Mouse (Mus musculus): Measurements from ENCODE around the gene Tspan31. TPM values are rescaled to one million over a fixed set of nuclear protein-coding genes. Genes with fewer than 3 reads are reported as not detected.

The Tspan31 gene
- polyA plus RNA-seq, 1 experiment from 2014 or later, result 96.5 TPM

GRCm38 (mm10) chr10:127036273-127036672 is 33.8 kb downstream of the Tspan31 start:
- no peak overlapping the region for H3K9ac ChIP-seq (ENCODE audit: low read length)
- no peak overlapping the region for H3K4me2 ChIP-seq (ENCODE audit: low read depth)

GRCm38 (mm10) chr10:127033301-127033741 is 36.7 kb downstream of the Tspan31 start:
- no peak overlapping the region for H3K4me2 ChIP-seq (ENCODE audit: low read depth)
- no peak overlapping the region for H3K4me3 ChIP-seq (ENCODE audit: low read depth, low read length)
- 0 out of 2 replicates have a peak, but pooled peaks cover 2% of the 10 kb centered on the region for H3K36me3 ChIP-seq (ENCODE audit: control insufficient read depth, insufficient read depth, low read length)
- H3K27ac ChIP-seq (ENCODE audit: low read depth, low read length), result no peak overlapping the region
- H3K4me1 ChIP-seq (ENCODE audit: control insufficient read depth, insufficient read depth, low read length), result 0 out of 2 replicates have a peak, but pooled peaks cover 4% of the 10 kb centered on the region
- DNase-seq (ENCODE audit: low spot score) (no peak), ATAC-seq (ENCODE audit: insufficient read depth, low FRiP score, low TSS enrichment) (no peak)
- WGBS, result 90% methylated on average over 7 of the region's 8 CpGs
- H3K9ac ChIP-seq (ENCODE audit: low read length), result no peak overlapping the region
- no peaks in the 10 kb centered on the region for H3K9me3 ChIP-seq (ENCODE audit: control insufficient read depth, low read length)
- no peaks in the 10 kb centered on the region for H3K27me3 ChIP-seq (ENCODE audit: control insufficient read depth, insufficient read depth, low read length)

More at GRCm38 (mm10) chr10:127036273-127036672, 33.8 kb downstream of the Tspan31 start:
- no peaks in the 10 kb centered on the region for H3K36me3 ChIP-seq (ENCODE audit: control insufficient read depth, insufficient read depth, low read length)
- DNase-seq (ENCODE audit: low spot score), result no peak
- no peak overlapping the region for H3K27ac ChIP-seq (ENCODE audit: low read depth, low read length)
- H3K4me1 ChIP-seq (ENCODE audit: control insufficient read depth, insufficient read depth, low read length), result no peaks in the 10 kb centered on the region
- 86% methylated on average over 12 of the region's 12 CpGs for WGBS
- no peak overlapping the region for H3K4me3 ChIP-seq (ENCODE audit: low read depth, low read length)
- no peak for ATAC-seq (ENCODE audit: insufficient read depth, low FRiP score, low TSS enrichment)
- no peaks in the 10 kb centered on the region for H3K9me3 ChIP-seq (ENCODE audit: control insufficient read depth, low read length)
- no peaks in the 10 kb centered on the region for H3K27me3 ChIP-seq (ENCODE audit: control insufficient read depth, insufficient read depth, low read length)

DNA sequence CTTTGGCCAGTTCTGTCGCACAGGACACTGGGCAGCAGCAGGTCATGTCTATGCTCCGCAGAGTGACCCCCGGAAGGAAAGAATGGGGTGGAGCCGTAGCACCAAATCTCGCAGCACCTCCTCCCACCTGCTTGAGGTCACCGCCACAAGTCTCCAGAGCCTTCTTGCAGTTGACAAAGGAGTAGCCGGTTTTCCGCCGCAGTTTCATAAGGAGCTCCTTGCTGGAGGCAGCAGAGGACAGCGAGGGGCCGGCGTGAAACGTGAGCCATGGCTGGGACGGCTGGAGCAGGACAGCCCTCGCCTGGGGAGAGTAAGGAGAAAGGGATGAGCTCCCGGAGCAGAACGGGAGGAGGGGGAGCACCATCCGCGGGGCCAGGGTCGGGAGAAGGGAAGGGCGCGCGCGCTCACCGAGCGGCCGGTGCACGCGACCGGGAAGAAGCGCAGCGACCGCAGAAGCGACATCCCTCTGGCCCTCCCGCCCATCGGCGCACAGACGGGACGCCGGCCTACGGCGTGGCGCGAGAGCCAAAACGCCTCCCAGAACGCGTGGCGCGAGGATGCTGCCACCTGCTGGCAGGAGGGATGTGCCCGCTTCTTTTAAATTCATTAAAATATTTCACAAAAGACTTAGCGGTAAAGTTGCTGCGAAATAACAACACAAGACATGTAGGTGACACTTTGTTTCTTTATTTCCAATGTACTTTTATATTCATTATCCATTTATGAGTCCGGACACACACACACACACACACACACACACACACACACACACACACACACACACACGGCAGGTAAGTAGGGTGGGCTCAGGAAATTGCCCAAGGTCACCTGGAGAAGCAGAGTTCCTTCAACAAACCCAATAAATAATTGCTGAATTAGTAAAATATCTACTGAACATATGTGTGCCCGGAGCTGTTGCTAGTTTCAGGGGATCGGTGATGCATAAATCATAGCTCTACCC is 39.4 kb downstream of the Tspan31 start, which contains the start of gene Tsfm:
Gene Tsfm (minus strand): TSS at position 505 of the 961 bp plus-strand sequence.
- peak; percentile 93 for DNase-seq (ENCODE audit: low spot score)
- peaks cover 14% of the 10 kb centered on the region for H3K36me3 ChIP-seq (ENCODE audit: control insufficient read depth, insufficient read depth, low read length)
- peak within 1 kb of the TSS; percentile 51 for H3K4me2 ChIP-seq (ENCODE audit: low read depth)
- 6% methylated on average over 51 of the region's 56 CpGs for WGBS
- no peaks in the 10 kb centered on the region for H3K27me3 ChIP-seq (ENCODE audit: control insufficient read depth, insufficient read depth, low read length)
- peak within 1 kb of the TSS; percentile 69 for H3K4me3 ChIP-seq (ENCODE audit: low read depth, low read length)
- ATAC-seq (ENCODE audit: insufficient read depth, low FRiP score, low TSS enrichment), result peak; percentile 86
- no peaks in the 10 kb centered on the region for H3K9me3 ChIP-seq (ENCODE audit: control insufficient read depth, low read length)
- peak within 1 kb of the TSS; percentile 11; the same call in 1 of the 2 replicates for H3K27ac ChIP-seq (ENCODE audit: low read depth, low read length)
- peak within 1 kb of the TSS; percentile 76 for H3K9ac ChIP-seq (ENCODE audit: low read length)
- 0 out of 2 replicates have a peak, but pooled peaks cover 4% of the 10 kb centered on the region for H3K4me1 ChIP-seq (ENCODE audit: control insufficient read depth, insufficient read depth, low read length)

DNA sequence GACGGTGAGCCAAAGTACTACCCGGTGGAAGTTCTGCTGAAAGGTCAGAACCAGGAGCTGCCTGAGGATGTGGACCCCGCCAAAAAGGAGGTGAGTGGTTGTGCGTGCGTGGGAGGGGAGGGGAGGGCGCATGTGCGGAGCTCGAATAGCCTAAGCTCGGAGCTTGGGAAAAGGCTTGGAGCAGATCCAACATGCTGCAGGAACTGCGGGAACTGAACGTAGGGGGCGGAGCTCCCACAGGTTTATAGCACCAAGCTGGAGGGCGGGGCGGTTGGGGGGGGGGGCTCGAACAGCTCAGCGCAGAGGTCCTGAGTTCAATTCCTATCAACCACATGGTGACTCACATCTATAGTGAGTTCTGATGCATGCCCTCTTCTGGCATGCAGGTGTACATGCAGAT is 51.6 kb downstream of the Tspan31 start:
- WGBS, result 78% methylated on average over 16 of the region's 16 CpGs
- DNase-seq (ENCODE audit: low spot score), result no peak
- no peaks in the 10 kb centered on the region for H3K9me3 ChIP-seq (ENCODE audit: control insufficient read depth, low read length)
- no peak overlapping the region for H3K4me2 ChIP-seq (ENCODE audit: low read depth)
- peaks cover 6% of the 10 kb centered on the region for H3K36me3 ChIP-seq (ENCODE audit: control insufficient read depth, insufficient read depth, low read length)
- no peak overlapping the region for H3K27ac ChIP-seq (ENCODE audit: low read depth, low read length)
- H3K4me3 ChIP-seq (ENCODE audit: low read depth, low read length), result no peak overlapping the region
- no peaks in the 10 kb centered on the region for H3K4me1 ChIP-seq (ENCODE audit: control insufficient read depth, insufficient read depth, low read length)
- no peak overlapping the region for H3K9ac ChIP-seq (ENCODE audit: low read length)
- ATAC-seq (ENCODE audit: insufficient read depth, low FRiP score, low TSS enrichment), result no peak
- no peaks in the 10 kb centered on the region for H3K27me3 ChIP-seq (ENCODE audit: control insufficient read depth, insufficient read depth, low read length)

Other genes with a start within 250 kb of the Tspan31 start
- 14.6 and 15.2 TPM in 2 replicates for gene Atp23, start 168.9 kb downstream of the Tspan31 start, polyA plus RNA-seq (2014; fragmentation: Nextera tagmentation; extraction: Ambion mirVana)
- 52.8 and 56.1 TPM in 2 replicates for gene Ctdsp2, start 91.5 kb downstream of the Tspan31 start, polyA plus RNA-seq (2014; fragmentation: Nextera tagmentation; extraction: Ambion mirVana)
- 0.57 and 0.82 TPM in 2 replicates for gene Avil, start 69.6 kb downstream of the Tspan31 start, polyA plus RNA-seq (2014; fragmentation: Nextera tagmentation; extraction: Ambion mirVana)
- 75.3 and 79.9 TPM in 2 replicates for gene Tsfm, start 39.4 kb downstream of the Tspan31 start, polyA plus RNA-seq (2014; fragmentation: Nextera tagmentation; extraction: Ambion mirVana)
- gene Mettl1, start 28.9 kb downstream of the Tspan31 start, polyA plus RNA-seq (2014; fragmentation: Nextera tagmentation; extraction: Ambion mirVana), result 42.0 and 43.6 TPM in 2 replicates
- gene Eef1akmt3, start 28.8 kb downstream of the Tspan31 start, polyA plus RNA-seq (2014; fragmentation: Nextera tagmentation; extraction: Ambion mirVana), result 0.23 and 0.32 TPM in 2 replicates
- gene Cyp27b1, start 22.0 kb downstream of the Tspan31 start, polyA plus RNA-seq (2014; fragmentation: Nextera tagmentation; extraction: Ambion mirVana), result 0.09 and 0.14 TPM in 2 replicates
- 4.3 and 4.7 TPM in 2 replicates for gene March9, start 10.1 kb downstream of the Tspan31 start, polyA plus RNA-seq (2014; fragmentation: Nextera tagmentation; extraction: Ambion mirVana)
- 2,636 and 2,694 TPM in 2 replicates for gene Cdk4, start 6.7 kb downstream of the Tspan31 start, polyA plus RNA-seq (2014; fragmentation: Nextera tagmentation; extraction: Ambion mirVana)
- gene Agap2, start 5.0 kb upstream of the Tspan31 start, polyA plus RNA-seq (2014; fragmentation: Nextera tagmentation; extraction: Ambion mirVana), result 0.94 and 1.4 TPM in 2 replicates
- gene Os9, start 50.9 kb upstream of the Tspan31 start, polyA plus RNA-seq (2014; fragmentation: Nextera tagmentation; extraction: Ambion mirVana), result 56.2 and 68.9 TPM in 2 replicates
- 17.3 and 19.9 TPM in 2 replicates for gene B4galnt1, start 95.0 kb upstream of the Tspan31 start, polyA plus RNA-seq (2014; fragmentation: Nextera tagmentation; extraction: Ambion mirVana)
- 0.36 and 0.89 TPM in 2 replicates for gene Slc26a10, start 110.4 kb upstream of the Tspan31 start, polyA plus RNA-seq (2014; fragmentation: Nextera tagmentation; extraction: Ambion mirVana)
- 31.7 and 31.8 TPM in 2 replicates for gene Arhgef25, start 119.8 kb upstream of the Tspan31 start, polyA plus RNA-seq (2014; fragmentation: Nextera tagmentation; extraction: Ambion mirVana)
- gene Dtx3, start 125.5 kb upstream of the Tspan31 start, polyA plus RNA-seq (2014; fragmentation: Nextera tagmentation; extraction: Ambion mirVana), result 138 and 148 TPM in 2 replicates
- gene Pip4k2c, start 141.3 kb upstream of the Tspan31 start, polyA plus RNA-seq (2014; fragmentation: Nextera tagmentation; extraction: Ambion mirVana), result 15.4 and 16.4 TPM in 2 replicates
- gene Kif5a, start 193.1 kb upstream of the Tspan31 start, polyA plus RNA-seq (2014; fragmentation: Nextera tagmentation; extraction: Ambion mirVana), result 43.4 and 51.0 TPM in 2 replicates
- 224 and 230 TPM in 2 replicates for gene Dctn2, start 196.1 kb upstream of the Tspan31 start, polyA plus RNA-seq (2014; fragmentation: Nextera tagmentation; extraction: Ambion mirVana)
- gene Mbd6, start 218.8 kb upstream of the Tspan31 start, polyA plus RNA-seq (2014; fragmentation: Nextera tagmentation; extraction: Ambion mirVana), result 17.0 and 17.6 TPM in 2 replicates
- 164 and 166 TPM in 2 replicates for gene Mars, start 241.5 kb upstream of the Tspan31 start, polyA plus RNA-seq (2014; fragmentation: Nextera tagmentation; extraction: Ambion mirVana)